Mouse (Mus musculus): ENCODE measurements around the gene Nup107. TPM values are rescaled to one million over a fixed set of nuclear protein-coding genes. Genes with fewer than 3 reads are reported as not detected.

The Nup107 gene
- total and polyA plus RNA-seq, 3 experiments: 47.7 to 97.0 (median 82.0) TPM

GRCm38 (mm10) chr10:117762966-117763365, 29.5 kb downstream of the Nup107 start:
- Histone ChIP-seq H3K9me3 (replicated peaks; ENCODE audit: low read length) (no peaks in the 10 kb centered on the region), H3K9ac (ENCODE audit: insufficient read depth, low read depth) (no peak overlapping the region), H3K4me3 (replicated peaks in 1 of 3; ENCODE audit: low read depth in 2 of 3, low read length in 2 of 3, poor library complexity in 1 of 3) (no peak overlapping the region), H3K79me2 (replicated peaks; ENCODE audit: control insufficient read depth, extremely low read depth, insufficient read depth, poor library complexity, severe bottlenecking) (no peaks in the 10 kb centered on the region), H3K27ac (ENCODE audit: insufficient read depth, low read depth) (no peak overlapping the region), H3K4me1 (ENCODE audit: control insufficient read depth in 1 of 2, insufficient read depth in 2 of 2) (no peaks in the 10 kb centered on the region), H3K4me2 (ENCODE audit: insufficient read depth, low read depth, poor library complexity, severe bottlenecking) (no peak overlapping the region), H3K36me3 (replicated peaks in 1 of 2; ENCODE audit: control insufficient read depth in 1 of 2, insufficient read depth in 1 of 2, low read length in 1 of 2) (peaks cover 70 to 88% of the 10 kb centered on the region in 2 experiments), H3K27me3 (replicated peaks) (no peaks in the 10 kb centered on the region)
- DNase-seq (ENCODE audit: extremely low read depth): no peak
- dilution Hi-C loops (cut with MboI; ENCODE audit: extremely low pct_ligation_motif_present, extremely low pct_unique_long_range_greater_than_20kb, low sequenced_read_pairs): no loop called here
- in situ Hi-C loops (cut with MboI; ENCODE audit: low pct_ligation_motif_present, low pct_unique_long_range_greater_than_20kb, low sequenced_read_pairs): no loop called here
- TF ChIP-seq CTCF (conservative IDR thresholded peaks at IDR 0.05 in 1 of 2, IDR thresholded peaks at IDR 0.05 in 1 of 2; ENCODE audit: low read depth in 2 of 2, low read length in 2 of 2) (no peak), PAX5 (IDR thresholded peaks at IDR 0.05; ENCODE audit: low read length) (no peak), CHD2 (IDR thresholded peaks at IDR 0.05; ENCODE audit: low read length) (no peak), MAZ (IDR thresholded peaks at IDR 0.05; ENCODE audit: low read depth, low read length) (no peak), SIN3A (IDR thresholded peaks at IDR 0.05; ENCODE audit: low read length) (no peak), USF1 (IDR thresholded peaks at IDR 0.05; ENCODE audit: low read depth, low read length) (no peak), UBTF (IDR thresholded peaks at IDR 0.05; ENCODE audit: low read depth, low read length) (no peak), ZC3H11A (IDR thresholded peaks at IDR 0.05; ENCODE audit: low read depth, low read length) (no peak), POLR2AphosphoS2 (IDR thresholded peaks at IDR 0.05; ENCODE audit: low read depth, low read length) (no peak)

GRCm38 (mm10) chr10:117762281-117762830, 30.1 kb downstream of the Nup107 start:
- Histone ChIP-seq H3K27me3 (replicated peaks) (no peaks in the 10 kb centered on the region), H3K27ac (ENCODE audit: insufficient read depth, low read depth) (no peak overlapping the region), H3K4me2 (ENCODE audit: insufficient read depth, low read depth, poor library complexity, severe bottlenecking) (no peak overlapping the region), H3K9me3 (replicated peaks; ENCODE audit: low read length) (no peaks in the 10 kb centered on the region), H3K4me3 (replicated peaks in 1 of 3; ENCODE audit: low read depth in 2 of 3, low read length in 2 of 3, poor library complexity in 1 of 3) (no peak overlapping the region), H3K79me2 (replicated peaks; ENCODE audit: control insufficient read depth, extremely low read depth, insufficient read depth, poor library complexity, severe bottlenecking) (no peaks in the 10 kb centered on the region), H3K36me3 (replicated peaks in 1 of 2; ENCODE audit: control insufficient read depth in 1 of 2, insufficient read depth in 1 of 2, low read length in 1 of 2) (peaks cover 72 to 89% of the 10 kb centered on the region in 2 experiments), H3K9ac (ENCODE audit: insufficient read depth, low read depth) (no peak overlapping the region), H3K4me1 (ENCODE audit: control insufficient read depth in 1 of 2, insufficient read depth in 2 of 2) (no peaks in the 10 kb centered on the region)
- dilution Hi-C loops (cut with MboI; ENCODE audit: extremely low pct_ligation_motif_present, extremely low pct_unique_long_range_greater_than_20kb, low sequenced_read_pairs) (no loop called here), in situ Hi-C loops (cut with MboI; ENCODE audit: low pct_ligation_motif_present, low pct_unique_long_range_greater_than_20kb, low sequenced_read_pairs) (no loop called here)
- no peak for TF ChIP-seq BHLHE40 (IDR thresholded peaks at IDR 0.05; ENCODE audit: low read depth, low read length)
- no peak for TF ChIP-seq ZMIZ1 (IDR thresholded peaks at IDR 0.05; ENCODE audit: low read depth, low read length)
- no peak for TF ChIP-seq NELFE (IDR thresholded peaks at IDR 0.05; ENCODE audit: low read depth, low read length)
- no peak for TF ChIP-seq ZNF384 (IDR thresholded peaks at IDR 0.05; ENCODE audit: low read depth, low read length)
- no peak for TF ChIP-seq MXI1 (IDR thresholded peaks at IDR 0.05; ENCODE audit: low read depth, low read length)
- no peak for TF ChIP-seq UBTF (IDR thresholded peaks at IDR 0.05; ENCODE audit: low read depth, low read length)
- TF ChIP-seq CHD1 (IDR thresholded peaks at IDR 0.05; ENCODE audit: low read depth, low read length): no peak
- no peak for TF ChIP-seq NRF1 (IDR thresholded peaks at IDR 0.05; ENCODE audit: low read depth, low read length)
- TF ChIP-seq EP300 (IDR thresholded peaks at IDR 0.05; ENCODE audit: low read length): no peak
- no peak for DNase-seq (ENCODE audit: extremely low read depth)

Measured in CH12.LX (cell line).